Mouse (Mus musculus) thymus, adult 2 months (tissue): ENCODE measurements around the gene Suox. TPM values are rescaled to one million over a fixed set of nuclear protein-coding genes. Genes with fewer than 3 reads are reported as not detected.
"Not testable (repeated sequence)": the region's sequence is repeated elsewhere in the genome, so short reads cannot be mapped to it uniquely, and the experiment has no call there.

Experiments
- DNase-seq: peaks from one replicate; pipeline ENCODE4 v3.0.0; 2021
- H3K27ac ChIP-seq: fragments of 200-500 bp; 2 replicates; pipeline ENCODE4 v1.5.1; 2012; ENCODE audit warnings: low read length, control low read depth; ENCODE audit not compliant: control insufficient read depth, insufficient read depth
- H3K27me3 ChIP-seq: fragments of 200-500 bp; 2 replicates; pipeline ENCODE4 v1.6.1; 2012; ENCODE audit warnings: mild to moderate bottlenecking, low read length, moderate library complexity, mixed read lengths; ENCODE audit not compliant: control insufficient read depth, insufficient read depth
- H3K36me3 ChIP-seq: fragments of 200-500 bp; 2 replicates; pipeline ENCODE4 v1.6.1; 2012; ENCODE audit warnings: mild to moderate bottlenecking, low read length, moderate library complexity; ENCODE audit not compliant: control insufficient read depth, insufficient read depth
- H3K4me1 ChIP-seq: fragments of 200-500 bp; replicated peaks from 2 replicates; pipeline ENCODE4 v1.6.1; 2012; ENCODE audit warnings: low read length; ENCODE audit not compliant: control insufficient read depth, insufficient read depth
- H3K4me3 ChIP-seq: fragments of 200-500 bp; 2 replicates; pipeline ENCODE4 v1.5.1; 2012; ENCODE audit warnings: mild to moderate bottlenecking, low read length, control low read depth, moderate library complexity; ENCODE audit not compliant: control insufficient read depth, insufficient read depth
- CTCF ChIP-seq: fragments of 200-500 bp; IDR thresholded peaks from 2 replicates; pipeline ENCODE4 v1.5.1; 2012; ENCODE audit warnings: mild to moderate bottlenecking, control low read depth, low read length, moderate library complexity, borderline replicate concordance; ENCODE audit not compliant: control insufficient read depth, poor library complexity, insufficient read depth; ENCODE audit errors: extremely low read depth
- POLR2A ChIP-seq: fragments of 200-500 bp; IDR thresholded peaks from 2 replicates; pipeline ENCODE4 v1.6.1; 2012; ENCODE audit warnings: mild to moderate bottlenecking, low read length, control low read depth, moderate library complexity; ENCODE audit not compliant: control insufficient read depth, poor library complexity, insufficient read depth; ENCODE audit errors: extremely low read depth
- WGBS: fragments of 180-500 bp; shearing (Covaris S2); methylation state at CpG from one replicate; pipeline ENCODE4 v1.1.7; 2018; 5-methylcytosine and 5-hydroxymethylcytosine counted together
- polyA plus RNA-seq: library from polyadenylated mRNA; depleted of rRNA; stranded (reverse); fragments of >200 nt; gene quantifications from 2 replicates; pipeline ENCODE4 v1.2.3, GENCODE M21; 2012

The Suox gene
- polyA plus RNA-seq, 1 experiment: 21.3 TPM

DNA sequence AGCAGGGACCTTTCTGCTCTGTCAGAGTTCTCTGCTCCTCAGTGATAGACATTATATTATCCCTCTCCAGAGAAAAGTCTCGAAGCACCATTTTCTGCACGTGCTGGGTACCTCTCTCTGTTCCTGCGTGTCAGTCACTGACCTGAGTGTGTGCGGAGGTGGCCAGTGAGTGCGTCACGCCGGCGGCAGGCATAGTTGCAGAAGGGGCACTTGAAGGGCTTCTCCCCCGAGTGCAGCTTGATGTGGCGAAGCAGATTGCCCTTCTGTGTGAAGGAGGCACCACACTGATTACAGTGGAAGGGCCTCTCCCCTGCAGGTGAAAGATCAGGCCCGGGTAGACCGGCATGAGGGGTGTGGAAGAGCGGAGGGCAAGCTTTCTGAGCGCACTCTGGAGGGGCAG lies 33.9 kb downstream of the Suox start:
- no peak for DNase-seq
- Histone ChIP-seq H3K4me3 (no peak overlapping the region), H3K27ac (no peak overlapping the region), H3K36me3 (no peaks in the 10 kb centered on the region), H3K27me3 (no peaks in the 10 kb centered on the region), H3K4me1 (peaks cover 17% of the 10 kb centered on the region)
- WGBS: 93% methylated on average over 14 of the region's 14 CpGs
- TF ChIP-seq CTCF (no peak), POLR2A (no peak)

DNA sequence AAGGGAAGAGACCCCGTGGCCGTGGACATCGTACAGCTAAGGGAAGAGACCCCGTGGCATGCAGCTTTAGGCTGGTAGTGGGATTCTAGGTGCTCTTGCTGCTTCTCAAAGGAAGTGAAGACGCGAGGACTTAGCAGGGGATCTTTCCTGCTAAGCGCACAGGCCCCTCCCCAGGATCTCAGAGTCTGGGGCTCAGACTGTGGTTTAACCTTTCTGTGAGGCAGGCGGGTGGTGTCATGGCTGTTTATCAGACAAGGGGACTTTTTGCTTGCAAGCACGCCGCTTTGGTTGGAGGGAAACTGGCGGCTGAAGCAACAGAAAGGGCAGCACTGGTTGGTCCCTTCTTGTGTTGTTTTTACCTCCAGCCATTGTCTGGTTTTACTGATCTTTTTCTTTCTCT lies 36.9 kb downstream of the Suox start:
- Histone ChIP-seq H3K27me3 (no peaks in the 10 kb centered on the region), H3K4me1 (peaks cover 16% of the 10 kb centered on the region), H3K4me3 (peak overlapping the region; percentile 31), H3K27ac (peak overlapping the region; percentile 86), H3K36me3 (no peaks in the 10 kb centered on the region)
- peak; percentile 79 for DNase-seq
- WGBS: 2% methylated on average over 11 of the region's 11 CpGs
- TF ChIP-seq POLR2A (peak; percentile 68), CTCF (no peak)

DNA sequence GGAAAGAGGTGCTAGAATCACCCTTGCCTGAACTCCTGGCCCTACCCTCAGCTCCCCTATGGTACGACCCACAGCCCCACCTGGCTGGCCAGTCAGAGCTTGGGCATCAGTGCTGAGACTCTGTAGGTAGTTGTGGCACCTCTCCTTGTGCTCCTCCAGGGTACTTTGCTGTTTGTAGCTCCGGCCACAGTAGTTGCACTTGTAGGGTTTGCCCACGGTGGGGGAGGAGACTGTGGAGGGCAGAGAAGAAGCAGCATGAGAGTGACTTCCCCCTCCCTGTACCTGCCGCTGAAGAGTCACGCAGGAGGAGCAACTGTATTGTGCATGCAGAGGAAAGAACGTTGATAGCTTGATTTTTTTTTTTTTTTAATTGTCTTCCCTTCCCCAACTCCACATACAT lies 37.3 kb downstream of the Suox start:
- peak; percentile 51 for DNase-seq
- peaks cover 20% of the 10 kb centered on the region for H3K4me1 ChIP-seq
- WGBS: 17% methylated on average over 6 of the region's 6 CpGs
- TF ChIP-seq POLR2A: no peak
- no peak for TF ChIP-seq CTCF
- H3K4me3 ChIP-seq: peak overlapping the region; percentile 31
- no peaks in the 10 kb centered on the region for H3K27me3 ChIP-seq
- peak overlapping the region; percentile 86 for H3K27ac ChIP-seq
- H3K36me3 ChIP-seq: no peaks in the 10 kb centered on the region

DNA sequence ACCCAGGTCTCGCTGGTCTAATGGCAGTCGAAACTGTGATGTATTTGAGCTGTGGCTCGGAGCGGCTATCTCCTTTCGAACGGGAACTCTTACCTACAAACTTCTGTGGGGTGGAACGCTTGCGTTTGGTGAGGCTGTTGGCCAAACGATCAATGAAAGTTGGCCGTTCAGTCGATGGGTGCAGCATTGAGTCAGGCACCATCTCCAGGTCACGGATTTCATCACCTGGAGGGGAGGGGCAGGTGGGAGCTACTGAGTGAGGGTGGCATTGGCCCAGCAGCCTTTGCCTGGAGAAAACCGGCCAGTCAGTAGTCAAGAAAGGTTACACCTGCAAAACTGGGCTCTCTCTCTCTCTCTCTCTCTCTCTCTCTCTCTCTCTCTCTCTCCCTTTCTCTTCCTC lies 38.2 kb downstream of the Suox start:
- Histone ChIP-seq H3K27me3 (no peaks in the 10 kb centered on the region), H3K27ac (peak overlapping the region; percentile 20; the same call in 1 of the 2 replicates), H3K36me3 (no peaks in the 10 kb centered on the region), H3K4me3 (no peak overlapping the region), H3K4me1 (peaks cover 21% of the 10 kb centered on the region)
- DNase-seq: no peak
- WGBS: 95% methylated on average over 13 of the region's 13 CpGs
- TF ChIP-seq CTCF (no peak), POLR2A (no peak)

DNA sequence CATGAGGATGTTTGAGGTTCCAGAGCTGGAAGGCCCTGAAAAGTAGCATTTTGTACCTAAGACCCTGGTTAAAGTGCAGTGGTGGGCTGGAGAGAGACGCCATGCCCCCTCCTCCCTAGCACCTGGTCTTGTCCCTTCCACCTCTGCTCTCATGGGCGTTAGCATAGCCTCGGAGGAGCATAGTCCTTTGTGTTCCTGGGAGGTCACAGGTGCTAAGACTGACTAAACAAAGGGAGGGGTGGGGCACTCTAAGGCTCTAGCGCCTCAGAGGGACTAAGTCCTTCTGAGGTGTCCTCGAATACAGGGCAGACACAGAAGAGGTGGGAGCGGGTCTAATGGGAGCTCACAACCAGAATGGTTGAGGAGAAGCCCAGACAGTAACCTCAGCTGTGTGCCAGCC lies 42.3 kb downstream of the Suox start:
- no peaks in the 10 kb centered on the region for H3K36me3 ChIP-seq
- TF ChIP-seq POLR2A (no peak), CTCF (no peak)
- WGBS: 53% methylated on average over 6 of the region's 6 CpGs
- H3K4me1 ChIP-seq: peaks cover 13% of the 10 kb centered on the region
- H3K27ac ChIP-seq: no peak overlapping the region
- H3K4me3 ChIP-seq: no peak overlapping the region
- DNase-seq: no peak
- no peaks in the 10 kb centered on the region for H3K27me3 ChIP-seq

DNA sequence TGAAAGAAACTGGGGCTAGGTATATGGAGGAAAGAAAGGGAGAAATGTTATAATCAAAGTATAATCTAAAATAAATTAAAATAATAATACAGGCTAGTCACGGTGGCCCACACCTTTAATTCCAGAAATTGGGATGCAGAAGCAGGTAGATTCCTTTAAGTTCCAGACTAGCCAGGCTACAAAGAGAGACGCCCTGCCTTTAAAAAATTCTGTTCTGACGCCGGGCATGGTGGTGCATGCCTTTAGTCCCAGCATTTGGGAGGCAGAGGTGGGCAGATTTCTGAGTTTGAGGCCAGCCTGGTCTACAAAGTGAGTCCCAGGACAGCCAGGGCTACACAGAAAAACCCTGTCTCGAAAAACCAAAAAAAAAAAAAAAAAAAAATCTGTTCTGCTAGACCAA lies 43.6 kb downstream of the Suox start:
- H3K27ac ChIP-seq, DNase-seq, H3K27me3 ChIP-seq, H3K4me1 ChIP-seq, H3K36me3 ChIP-seq, H3K4me3 ChIP-seq: not testable (repeated sequence)
- 90% methylated on average over 5 of the region's 5 CpGs for WGBS

DNA sequence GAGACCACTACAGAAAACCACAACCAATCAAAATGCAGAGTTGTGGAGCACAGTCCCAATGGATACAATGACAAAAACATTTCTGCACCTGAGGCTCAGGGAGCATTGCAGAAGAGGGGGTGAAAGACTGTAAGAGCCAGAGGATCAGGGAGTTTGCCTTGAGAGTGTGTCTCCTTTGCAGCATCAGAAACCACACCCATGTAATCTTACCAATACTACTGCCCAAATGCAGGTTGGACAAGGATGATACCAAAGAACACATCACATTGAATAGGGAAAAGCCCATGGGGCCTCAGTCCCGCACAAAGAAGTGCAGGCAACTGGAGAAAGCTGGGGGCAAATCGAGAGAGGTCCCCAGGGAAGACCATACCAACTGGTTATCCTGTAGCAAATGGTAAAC lies 44.1 kb downstream of the Suox start:
- no peak for TF ChIP-seq CTCF
- TF ChIP-seq POLR2A: no peak
- Histone ChIP-seq H3K36me3 (peaks cover 3% of the 10 kb centered on the region; the same call in 1 of the 2 replicates), H3K4me3 (no peak overlapping the region), H3K27me3 (no peaks in the 10 kb centered on the region), H3K4me1 (peaks cover 12% of the 10 kb centered on the region), H3K27ac (no peak overlapping the region)
- WGBS: 96% methylated on average over 2 of the region's 2 CpGs
- no peak for DNase-seq
